Mouse (Mus musculus): Measurements from ENCODE around the gene Erc2. TPM values are rescaled to one million over a fixed set of nuclear protein-coding genes. Genes with fewer than 3 reads are reported as not detected.

Gene Erc2
- polyA plus RNA-seq, 1 experiment from 2014 or later = 3.1 TPM

DNA sequence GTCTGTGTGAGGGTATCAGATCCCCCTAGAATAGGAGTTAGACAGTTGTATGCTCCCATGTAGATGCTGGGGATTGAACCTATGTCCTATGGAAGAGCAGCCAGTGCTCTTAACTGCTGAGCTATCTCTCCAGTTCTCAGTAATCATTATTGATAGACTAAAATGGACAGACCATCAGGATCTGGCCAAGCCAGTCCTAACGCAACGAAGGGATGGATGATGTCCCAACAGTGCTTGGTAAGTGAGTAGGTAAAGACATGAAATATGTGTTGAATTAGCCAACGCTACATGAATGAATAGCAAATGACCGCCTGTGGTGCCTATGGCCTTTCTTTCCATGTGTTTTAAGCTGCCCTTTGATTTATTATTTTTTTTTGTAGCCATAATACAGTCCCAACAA, 871.6 kb downstream of the Erc2 start:
- WGBS = 85% methylated on average over 4 of the region's 4 CpGs
- no peak for TF ChIP-seq CTCF (IDR thresholded peaks at IDR 0.05; ENCODE audit: low read depth)

DNA sequence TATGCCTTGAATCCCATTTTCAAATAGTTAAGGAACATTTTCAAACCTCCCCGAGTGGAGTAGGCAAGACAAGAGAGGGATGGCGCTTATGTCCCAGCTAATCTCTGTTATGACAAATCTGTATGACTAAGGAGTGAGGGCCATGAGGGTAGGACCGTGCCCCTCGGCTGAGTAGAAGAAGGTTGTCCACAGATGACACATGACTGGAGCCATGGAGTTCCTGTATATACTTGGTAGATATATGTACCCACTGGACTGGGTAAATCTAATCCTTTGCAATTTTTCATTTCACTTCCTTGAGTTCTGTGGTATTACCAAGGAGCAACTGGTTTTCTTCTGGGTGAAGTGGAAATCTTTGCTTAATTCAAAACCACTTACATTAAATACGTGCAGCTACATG, 872.0 kb downstream of the Erc2 start:
- Histone ChIP-seq H3K36me3 (ENCODE audit: control insufficient read depth, insufficient read depth) (no peaks in the 10 kb centered on the region), H3K4me3 (ENCODE audit: low read depth, low read length) (no peak overlapping the region), H3K27me3 (replicated peaks; ENCODE audit: control insufficient read depth, insufficient read depth, low read length) (no peaks in the 10 kb centered on the region), H3K9ac (ENCODE audit: low read depth, low read length) (no peak overlapping the region), H3K9me3 (ENCODE audit: control insufficient read depth) (no peaks in the 10 kb centered on the region), H3K4me2 (replicated peaks; ENCODE audit: low read depth) (no peak overlapping the region), H3K27ac (ENCODE audit: low read depth, low read length) (no peak overlapping the region), H3K4me1 (replicated peaks; ENCODE audit: control insufficient read depth, insufficient read depth, low read length) (no peaks in the 10 kb centered on the region)
- no peak for ATAC-seq
- TF ChIP-seq CTCF (IDR thresholded peaks at IDR 0.05; ENCODE audit: low read depth) = no peak
- 76% methylated on average over 5 of the region's 5 CpGs for WGBS

More for the DNA sequence above, 871.6 kb downstream of the Erc2 start:
- H3K4me1 ChIP-seq (replicated peaks; ENCODE audit: control insufficient read depth, insufficient read depth, low read length) = no peaks in the 10 kb centered on the region
- no peaks in the 10 kb centered on the region for H3K27me3 ChIP-seq (replicated peaks; ENCODE audit: control insufficient read depth, insufficient read depth, low read length)
- ATAC-seq = no peak
- no peaks in the 10 kb centered on the region for H3K9me3 ChIP-seq (ENCODE audit: control insufficient read depth)
- H3K4me2 ChIP-seq (replicated peaks; ENCODE audit: low read depth) = no peak overlapping the region
- H3K4me3 ChIP-seq (ENCODE audit: low read depth, low read length) = no peak overlapping the region
- H3K27ac ChIP-seq (ENCODE audit: low read depth, low read length) = no peak overlapping the region
- no peak overlapping the region for H3K9ac ChIP-seq (ENCODE audit: low read depth, low read length)
- no peaks in the 10 kb centered on the region for H3K36me3 ChIP-seq (ENCODE audit: control insufficient read depth, insufficient read depth)

DNA sequence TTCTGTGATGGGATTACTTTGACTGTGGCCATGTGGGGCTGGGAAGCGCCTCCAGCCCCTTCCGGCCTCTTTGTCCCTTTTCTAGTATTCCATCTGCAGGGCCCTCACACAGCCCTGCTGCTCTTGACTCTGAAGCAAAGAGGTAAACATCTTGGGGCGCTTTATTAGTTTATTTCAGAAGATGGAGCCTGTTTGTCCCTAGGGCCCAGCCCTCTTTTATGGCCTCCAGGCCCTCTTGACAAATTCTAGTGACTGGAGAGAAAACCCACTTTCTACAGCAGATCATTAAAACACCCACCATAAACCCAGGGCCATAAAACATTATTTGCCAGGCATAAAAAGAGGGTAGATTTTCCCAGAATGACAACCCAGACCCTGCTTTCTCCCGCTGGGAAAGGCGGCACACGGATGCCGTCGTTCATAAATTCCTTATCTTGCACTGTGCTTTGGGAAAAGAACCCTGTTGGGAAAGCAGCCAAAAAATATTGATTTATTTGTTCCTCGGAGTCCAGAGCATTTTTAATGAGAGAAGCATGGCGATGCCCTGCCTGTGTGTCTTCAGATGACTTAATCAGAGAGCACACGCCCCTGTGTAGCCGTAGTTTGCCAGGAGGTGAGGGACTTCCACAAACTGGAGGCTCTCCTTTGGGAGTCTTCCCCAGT, 879.1 kb downstream of the Erc2 start:
- Histone ChIP-seq H3K9ac (ENCODE audit: low read depth, low read length) (no peak overlapping the region), H3K27ac (ENCODE audit: low read depth, low read length) (no peak overlapping the region), H3K9me3 (ENCODE audit: control insufficient read depth) (no peaks in the 10 kb centered on the region), H3K4me2 (replicated peaks; ENCODE audit: low read depth) (no peak overlapping the region), H3K4me1 (replicated peaks; ENCODE audit: control insufficient read depth, insufficient read depth, low read length) (0 out of 2 replicates have a peak, but pooled peaks cover 6% of the 10 kb centered on the region), H3K36me3 (ENCODE audit: control insufficient read depth, insufficient read depth) (no peaks in the 10 kb centered on the region), H3K4me3 (ENCODE audit: low read depth, low read length) (no peak overlapping the region), H3K27me3 (replicated peaks; ENCODE audit: control insufficient read depth, insufficient read depth, low read length) (peaks cover 22% of the 10 kb centered on the region)
- 20% methylated on average over 12 of the region's 12 CpGs for WGBS
- no peak for ATAC-seq
- no peak for TF ChIP-seq CTCF (IDR thresholded peaks at IDR 0.05; ENCODE audit: low read depth)

DNA sequence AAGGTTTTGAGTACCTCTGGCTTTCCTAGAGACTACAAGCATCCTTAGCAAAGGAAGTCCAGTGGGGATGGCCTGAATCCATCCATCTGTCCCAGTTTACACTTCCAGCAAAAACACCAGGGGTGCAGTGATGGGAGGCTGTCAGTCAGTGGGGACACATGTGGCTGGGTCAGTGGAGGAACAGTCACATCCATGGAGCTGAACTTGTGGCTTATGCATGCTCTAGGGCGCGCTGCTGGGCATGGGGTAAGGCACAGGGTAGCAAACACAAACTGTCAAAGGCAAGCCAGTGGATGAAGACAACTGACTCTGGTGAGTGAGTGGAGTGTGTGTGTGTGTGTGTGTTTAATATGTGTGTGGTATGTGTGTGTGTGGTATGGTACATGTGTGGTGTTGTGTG, 881.0 kb downstream of the Erc2 start:
- TF ChIP-seq CTCF (IDR thresholded peaks at IDR 0.05; ENCODE audit: low read depth) = no peak

DNA sequence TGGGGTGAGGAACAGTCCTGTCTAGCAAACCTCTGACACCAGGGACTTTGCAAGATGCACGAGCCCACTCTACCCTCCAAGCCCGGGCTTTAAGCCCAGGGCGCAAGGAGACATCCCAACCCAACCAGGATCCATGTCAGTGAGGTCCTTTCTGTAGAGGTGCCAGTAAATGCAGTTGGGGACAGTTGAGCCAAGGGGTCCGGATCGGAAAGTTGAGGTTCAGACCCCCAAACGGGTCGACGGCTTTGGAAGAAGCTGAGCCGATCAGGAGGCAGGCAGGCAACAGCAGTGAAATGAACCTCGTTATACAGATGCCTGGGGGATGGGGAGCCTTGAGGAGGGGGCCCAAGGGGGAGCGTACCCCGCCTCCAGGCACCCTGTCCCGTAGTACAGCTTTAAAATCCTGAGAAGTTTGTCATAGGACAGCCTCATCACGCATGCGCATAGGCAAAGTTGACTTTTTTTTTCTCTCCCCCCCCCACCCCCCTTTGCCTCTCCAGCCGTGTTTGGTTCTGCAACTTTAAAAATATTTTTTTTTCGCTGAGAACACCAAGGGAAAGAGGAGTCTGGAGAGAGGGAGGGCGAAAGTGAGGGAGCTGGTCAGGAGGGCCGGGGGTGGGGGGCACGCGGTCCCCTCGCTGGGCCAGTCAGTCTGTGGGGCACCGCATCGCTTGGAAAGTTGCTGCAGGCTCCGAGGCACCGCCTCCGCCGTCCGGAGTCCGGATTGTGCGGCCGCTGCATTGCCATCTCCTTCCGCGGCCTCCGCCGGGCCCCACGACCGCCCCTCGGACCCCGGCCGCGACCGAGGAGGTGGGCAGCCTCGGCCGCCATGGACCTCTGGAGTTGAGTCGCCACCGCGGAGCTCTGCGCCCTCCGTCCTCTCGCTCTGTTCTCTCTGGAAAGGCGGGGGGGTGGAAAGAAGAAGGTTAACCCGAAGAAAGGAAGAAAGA, 882.1 kb downstream of the Erc2 start, which contains the start of gene Wnt5a:
Gene Wnt5a, plus strand, starts transcription at position 650 of the 950 bp plus-strand sequence.
- Histone ChIP-seq H3K4me1 (replicated peaks; ENCODE audit: control insufficient read depth, insufficient read depth, low read length) (0 out of 2 replicates have a peak, but pooled peaks cover 6% of the 10 kb centered on the region), H3K4me2 (replicated peaks; ENCODE audit: low read depth) (peak within 1 kb of the TSS; percentile 80), H3K36me3 (ENCODE audit: control insufficient read depth, insufficient read depth) (no peaks in the 10 kb centered on the region), H3K4me3 (ENCODE audit: low read depth, low read length) (peak within 1 kb of the TSS; percentile 62), H3K27ac (ENCODE audit: low read depth, low read length) (peak within 1 kb of the TSS; percentile 51), H3K27me3 (replicated peaks; ENCODE audit: control insufficient read depth, insufficient read depth, low read length) (peaks cover 45% of the 10 kb centered on the region), H3K9ac (ENCODE audit: low read depth, low read length) (peak within 1 kb of the TSS; percentile 50), H3K9me3 (ENCODE audit: control insufficient read depth) (no peaks in the 10 kb centered on the region)
- no peak for TF ChIP-seq CTCF (IDR thresholded peaks at IDR 0.05; ENCODE audit: low read depth)
- ATAC-seq = no peak
- 2% methylated on average over 52 of the region's 53 CpGs for WGBS

More for the DNA sequence above, 881.0 kb downstream of the Erc2 start:
- no peaks in the 10 kb centered on the region for H3K36me3 ChIP-seq (ENCODE audit: control insufficient read depth, insufficient read depth)
- H3K9ac ChIP-seq (ENCODE audit: low read depth, low read length) = no peak overlapping the region
- H3K4me2 ChIP-seq (replicated peaks; ENCODE audit: low read depth) = no peak overlapping the region
- no peak overlapping the region for H3K27ac ChIP-seq (ENCODE audit: low read depth, low read length)
- no peak for ATAC-seq
- H3K4me3 ChIP-seq (ENCODE audit: low read depth, low read length) = no peak overlapping the region
- 0 out of 2 replicates have a peak, but pooled peaks cover 6% of the 10 kb centered on the region for H3K4me1 ChIP-seq (replicated peaks; ENCODE audit: control insufficient read depth, insufficient read depth, low read length)
- H3K9me3 ChIP-seq (ENCODE audit: control insufficient read depth) = no peaks in the 10 kb centered on the region
- 85% methylated on average over 2 of the region's 2 CpGs for WGBS
- H3K27me3 ChIP-seq (replicated peaks; ENCODE audit: control insufficient read depth, insufficient read depth, low read length) = peaks cover 36% of the 10 kb centered on the region

DNA sequence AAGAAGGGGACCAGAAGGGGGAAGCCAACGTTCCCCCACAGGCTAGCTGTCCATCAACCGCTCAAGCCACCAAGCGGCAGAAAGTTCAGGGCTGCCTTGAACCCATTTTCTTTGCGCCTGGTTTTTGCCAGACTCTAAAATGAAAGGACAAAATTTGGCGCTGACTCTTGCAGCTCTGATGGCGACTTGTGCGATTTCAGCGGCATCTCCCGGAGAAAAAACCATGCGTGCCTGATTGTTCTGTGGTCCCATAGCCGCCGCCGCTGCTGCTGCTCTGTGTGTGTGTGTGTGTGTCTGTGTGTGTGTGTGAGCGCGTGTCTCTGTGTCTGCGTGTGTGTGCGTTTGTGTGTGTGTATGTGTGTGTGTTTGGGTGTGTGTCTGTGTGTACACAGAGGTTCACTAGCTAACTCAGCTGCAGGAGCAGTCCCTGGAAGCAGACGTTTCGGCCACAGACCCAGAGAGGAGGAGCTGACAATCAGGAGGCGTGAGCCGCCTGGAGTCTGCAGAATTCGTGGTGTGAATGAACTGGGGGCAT, 882.9 kb downstream of the Erc2 start:
- Histone ChIP-seq H3K4me1 (replicated peaks; ENCODE audit: control insufficient read depth, insufficient read depth, low read length) (0 out of 2 replicates have a peak, but pooled peaks cover 6% of the 10 kb centered on the region), H3K4me3 (ENCODE audit: low read depth, low read length) (peak overlapping the region; percentile 62), H3K9me3 (ENCODE audit: control insufficient read depth) (no peaks in the 10 kb centered on the region), H3K27me3 (replicated peaks; ENCODE audit: control insufficient read depth, insufficient read depth, low read length) (peaks cover 52% of the 10 kb centered on the region), H3K27ac (ENCODE audit: low read depth, low read length) (peak overlapping the region; percentile 51), H3K4me2 (replicated peaks; ENCODE audit: low read depth) (peak overlapping the region; percentile 80), H3K9ac (ENCODE audit: low read depth, low read length) (peak overlapping the region; percentile 50), H3K36me3 (ENCODE audit: control insufficient read depth, insufficient read depth) (no peaks in the 10 kb centered on the region)
- no peak; the same call in 1 of the 2 replicates for ATAC-seq
- WGBS = under 1% methylated on average over 22 of the region's 22 CpGs
- TF ChIP-seq CTCF (IDR thresholded peaks at IDR 0.05; ENCODE audit: low read depth) = peak; percentile 34
